Mouse (Mus musculus) heart, embryonic 12.5 days (tissue): ENCODE measurements around the gene Ces1e. TPM values are rescaled to one million over a fixed set of nuclear protein-coding genes. Genes with fewer than 3 reads are reported as not detected.
"Not testable (repeated sequence)": the region's sequence is repeated elsewhere in the genome, so short reads cannot be mapped to it uniquely, and the experiment has no call there.

Source experiments
- ATAC-seq: fragments of 200-750 bp; cut with Nextera tagmentation; 2 replicates; pipeline ENCODE4 v1.8.0; 2017; ENCODE audit warnings: moderate TSS enrichment, moderate library complexity; ENCODE audit not compliant: insufficient number of reproducible peaks, low FRiP score
- H3K27ac ChIP-seq: fragments of 300-500 bp; sonication (generic); 2 replicates; pipeline ENCODE4 v1.5.1; 2016; ENCODE audit warnings: mild to moderate bottlenecking, moderate library complexity; ENCODE audit not compliant: poor library complexity, severe bottlenecking
- H3K27me3 ChIP-seq: fragments of 300-500 bp; sonication (generic); replicated peaks from 2 replicates; pipeline ENCODE4 v1.6.1; 2016; ENCODE audit warnings: mild to moderate bottlenecking, moderate library complexity
- H3K36me3 ChIP-seq: fragments of 300-500 bp; sonication (generic); 2 replicates; pipeline ENCODE4 v1.6.1; 2016; ENCODE audit warnings: mild to moderate bottlenecking, moderate library complexity
- H3K4me1 ChIP-seq: fragments of 300-500 bp; sonication (generic); replicated peaks from 2 replicates; pipeline ENCODE4 v1.6.1; 2016; ENCODE audit warnings: mild to moderate bottlenecking
- H3K4me2 ChIP-seq: fragments of 300-500 bp; sonication (generic); 2 replicates; pipeline ENCODE4 v1.6.1; 2016; ENCODE audit warnings: mild to moderate bottlenecking, moderate library complexity
- H3K4me3 ChIP-seq: fragments of 300-500 bp; sonication (generic); 2 replicates; pipeline ENCODE4 v1.5.1; 2016; ENCODE audit warnings: mild to moderate bottlenecking
- H3K9ac ChIP-seq: fragments of 300-500 bp; sonication (generic); 2 replicates; pipeline ENCODE4 v1.6.1; 2016; ENCODE audit warnings: mild to moderate bottlenecking, moderate library complexity
- H3K9me3 ChIP-seq: fragments of 300-500 bp; sonication (generic); replicated peaks from 2 replicates; pipeline ENCODE4 v1.6.1; 2016; ENCODE audit warnings: mild to moderate bottlenecking, moderate library complexity
- whole genome bisulfite sequencing: fragments of 180-500 bp; shearing (Covaris S2); methylation state at CpG from one replicate; pipeline ENCODE4 v1.1.7; 2016; 5-methylcytosine and 5-hydroxymethylcytosine counted together
- polyA plus RNA-seq: library from polyadenylated mRNA; unstranded; fragments of >200 nt; fragmentation: Nextera tagmentation; extraction: Ambion mirVana; gene quantifications from 2 replicates; pipeline ENCODE4 v1.2.1, GENCODE M21; 2016

The Ces1e gene
- polyA plus RNA-seq, 1 experiment from 2014 or later = 0.20 TPM

GRCm38 (mm10) chr8:93228673-93229370 lies 597 bp downstream of the Ces1e start:
- H3K9ac ChIP-seq = no peak overlapping the region
- no peak overlapping the region for H3K27ac ChIP-seq
- WGBS = 65% methylated on average over 11 of the region's 11 CpGs
- no peaks in the 10 kb centered on the region for H3K27me3 ChIP-seq
- no peak overlapping the region for H3K4me3 ChIP-seq
- H3K36me3 ChIP-seq = no peaks in the 10 kb centered on the region
- no peak for ATAC-seq
- no peaks in the 10 kb centered on the region for H3K9me3 ChIP-seq
- H3K4me2 ChIP-seq = no peak overlapping the region
- H3K4me1 ChIP-seq = no peaks in the 10 kb centered on the region

GRCm38 (mm10) chr8:93226471-93226870 lies 2.9 kb downstream of the Ces1e start:
- not testable (repeated sequence) for H3K4me1 ChIP-seq, H3K27me3 ChIP-seq, H3K4me3 ChIP-seq, H3K9me3 ChIP-seq, H3K4me2 ChIP-seq, ATAC-seq, H3K27ac ChIP-seq, H3K36me3 ChIP-seq, H3K9ac ChIP-seq
- 86% methylated on average over 1 of the region's 1 CpGs for WGBS

GRCm38 (mm10) chr8:93221896-93222295 lies 7.5 kb downstream of the Ces1e start:
- H3K4me3 ChIP-seq = no peak overlapping the region
- no peak overlapping the region for H3K4me2 ChIP-seq
- H3K9me3 ChIP-seq = no peaks in the 10 kb centered on the region
- 77% methylated on average over 3 of the region's 3 CpGs for WGBS
- H3K27ac ChIP-seq = no peak overlapping the region
- H3K27me3 ChIP-seq = no peaks in the 10 kb centered on the region
- H3K9ac ChIP-seq = no peak overlapping the region
- ATAC-seq = no peak
- H3K4me1 ChIP-seq = peaks cover 17% of the 10 kb centered on the region
- no peaks in the 10 kb centered on the region for H3K36me3 ChIP-seq

- Histone ChIP-seq H3K9me3 (no peaks in the 10 kb centered on the region), H3K4me1 (peaks cover 17% of the 10 kb centered on the region), H3K27me3 (no peaks in the 10 kb centered on the region), H3K9ac (no peak overlapping the region), H3K4me3 (no peak overlapping the region), H3K4me2 (no peak overlapping the region), H3K36me3 (no peaks in the 10 kb centered on the region), H3K27ac (peak overlapping the region; percentile 64)
- WGBS = 71% methylated on average over 4 of the region's 4 CpGs
- no peak for ATAC-seq
These were observed 11.6 kb downstream of the Ces1e start for GRCm38 (mm10) chr8:93217867-93218266.

- Histone ChIP-seq H3K9ac (no peak overlapping the region), H3K36me3 (no peaks in the 10 kb centered on the region), H3K4me3 (no peak overlapping the region), H3K4me1 (peaks cover 17% of the 10 kb centered on the region), H3K27me3 (no peaks in the 10 kb centered on the region), H3K9me3 (no peaks in the 10 kb centered on the region), H3K27ac (peak overlapping the region; percentile 64), H3K4me2 (no peak overlapping the region)
- 16% methylated on average over 1 of the region's 1 CpGs for WGBS
- no peak; the same call in 1 of the 2 replicates for ATAC-seq
These were observed 12.0 kb downstream of the Ces1e start for GRCm38 (mm10) chr8:93217375-93217774.

GRCm38 (mm10) chr8:93211091-93211490 lies 18.3 kb downstream of the Ces1e start:
- no peaks in the 10 kb centered on the region for H3K4me1 ChIP-seq
- H3K9ac ChIP-seq = no peak overlapping the region
- ATAC-seq = no peak
- no peak overlapping the region for H3K4me2 ChIP-seq
- H3K27ac ChIP-seq = no peak overlapping the region
- H3K4me3 ChIP-seq = no peak overlapping the region
- H3K27me3 ChIP-seq = no peaks in the 10 kb centered on the region
- H3K9me3 ChIP-seq = no peaks in the 10 kb centered on the region
- no peaks in the 10 kb centered on the region for H3K36me3 ChIP-seq

GRCm38 (mm10) chr8:93199146-93199545 lies 30.3 kb downstream of the Ces1e start:
- not testable (repeated sequence) for ATAC-seq, H3K4me3 ChIP-seq, H3K27ac ChIP-seq

GRCm38 (mm10) chr8:93197685-93198525 lies 31.5 kb downstream of the Ces1e start, which contains the start of gene Ces1d:
TSS of gene Ces1d (minus strand) at chr8:93197838.
- WGBS = 76% methylated on average over 8 of the region's 8 CpGs
- Histone ChIP-seq H3K9me3 (no peaks in the 10 kb centered on the region), H3K4me1 (no peaks in the 10 kb centered on the region), H3K27ac (no peak within 1 kb of the TSS), H3K27me3 (no peaks in the 10 kb centered on the region), H3K9ac (no peak within 1 kb of the TSS), H3K36me3 (no peaks in the 10 kb centered on the region), H3K4me3 (no peak within 1 kb of the TSS), H3K4me2 (no peak within 1 kb of the TSS)
- ATAC-seq = no peak

More at GRCm38 (mm10) chr8:93199146-93199545, 30.3 kb downstream of the Ces1e start:
- not testable (repeated sequence) for H3K4me2 ChIP-seq, H3K4me1 ChIP-seq, H3K27me3 ChIP-seq, H3K9ac ChIP-seq, H3K36me3 ChIP-seq, H3K9me3 ChIP-seq
- WGBS = 57% methylated on average over 7 of the region's 7 CpGs

- Histone ChIP-seq H3K27ac (no peak overlapping the region), H3K27me3 (no peaks in the 10 kb centered on the region), H3K9ac (no peak overlapping the region), H3K4me3 (no peak overlapping the region), H3K36me3 (no peaks in the 10 kb centered on the region), H3K4me2 (no peak overlapping the region), H3K9me3 (no peaks in the 10 kb centered on the region), H3K4me1 (no peaks in the 10 kb centered on the region)
- WGBS = 82% methylated on average over 5 of the region's 5 CpGs
- no peak for ATAC-seq
These were observed 33.0 kb downstream of the Ces1e start for GRCm38 (mm10) chr8:93196436-93196835.

GRCm38 (mm10) chr8:93180581-93181129 lies 48.8 kb downstream of the Ces1e start:
- H3K36me3 ChIP-seq = no peaks in the 10 kb centered on the region
- no peaks in the 10 kb centered on the region for H3K4me1 ChIP-seq
- no peak overlapping the region for H3K27ac ChIP-seq
- H3K27me3 ChIP-seq = no peaks in the 10 kb centered on the region
- no peak overlapping the region for H3K4me3 ChIP-seq
- no peak overlapping the region for H3K9ac ChIP-seq
- no peak for ATAC-seq
- no peaks in the 10 kb centered on the region for H3K9me3 ChIP-seq
- 76% methylated on average over 4 of the region's 4 CpGs for WGBS
- H3K4me2 ChIP-seq = no peak overlapping the region

- H3K36me3 ChIP-seq = no peaks in the 10 kb centered on the region
- WGBS = 50% methylated on average over 1 of the region's 1 CpGs
- H3K9ac ChIP-seq = no peak overlapping the region
- H3K4me2 ChIP-seq = no peak overlapping the region
- no peaks in the 10 kb centered on the region for H3K9me3 ChIP-seq
- H3K4me3 ChIP-seq = no peak overlapping the region
- no peaks in the 10 kb centered on the region for H3K27me3 ChIP-seq
- H3K4me1 ChIP-seq = 0 out of 2 replicates have a peak, but pooled peaks cover 10% of the 10 kb centered on the region
- no peak overlapping the region for H3K27ac ChIP-seq
- ATAC-seq = no peak
These were observed 52.8 kb downstream of the Ces1e start for GRCm38 (mm10) chr8:93176593-93176992.
